Mouse (Mus musculus) embryonic fibroblast, embryonic 13.5 days (primary cell): Measurements from ENCODE around the gene Capn5.

Source experiments
- CTCF ChIP-seq: IDR thresholded peaks from 2 replicates; pipeline ENCODE4 v1.5.1; 2011; ENCODE audit warnings: mild to moderate bottlenecking, control low read depth, low read length, moderate library complexity, borderline replicate concordance; ENCODE audit not compliant: insufficient read depth
- POLR2A ChIP-seq: IDR thresholded peaks from 2 replicates; pipeline ENCODE4 v1.6.1; 2011; ENCODE audit warnings: low read depth, mild to moderate bottlenecking, control low read depth, low read length, moderate library complexity

DNA sequence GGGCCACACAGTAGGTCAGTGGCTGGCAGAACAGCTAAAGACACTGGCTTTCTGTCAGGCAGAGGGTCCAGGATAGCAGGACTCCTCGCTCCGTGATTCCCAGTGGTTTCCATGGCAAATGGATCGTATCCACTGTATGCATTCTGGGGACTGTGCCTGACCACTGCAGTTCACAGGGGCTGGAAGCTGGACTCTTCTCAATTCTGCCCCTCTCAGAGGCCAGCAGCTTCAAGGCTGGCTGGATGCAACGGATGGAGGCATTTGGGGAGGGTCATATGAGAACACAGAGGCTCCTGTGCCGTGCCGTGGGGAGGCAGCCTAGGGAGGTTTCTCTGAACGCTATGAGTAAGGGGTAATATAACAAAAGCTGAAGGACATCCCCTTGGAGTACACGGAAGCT is 35.8 kb downstream of the Capn5 start:
- TF ChIP-seq CTCF, result no peak
- TF ChIP-seq POLR2A, result no peak
